ENCODE assay signal across 9 mouse cellular contexts in the genomic region with DNA sequence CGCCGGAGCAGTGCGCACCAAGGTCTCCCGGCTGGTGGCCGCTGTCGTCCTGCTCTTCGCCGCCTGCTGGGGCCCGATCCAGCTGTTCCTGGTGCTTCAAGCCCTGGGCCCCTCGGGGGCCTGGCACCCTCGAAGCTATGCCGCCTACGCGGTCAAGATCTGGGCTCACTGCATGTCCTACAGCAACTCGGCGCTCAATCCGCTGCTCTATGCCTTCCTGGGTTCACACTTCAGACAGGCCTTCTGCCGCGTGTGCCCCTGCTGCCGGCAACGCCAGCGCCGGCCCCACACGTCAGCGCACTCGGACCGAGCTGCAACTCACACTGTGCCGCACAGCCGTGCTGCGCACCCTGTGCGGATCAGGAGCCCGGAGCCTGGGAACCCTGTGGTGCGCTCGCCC. TPM values are rescaled to one million over a fixed set of nuclear protein-coding genes. Genes with fewer than 3 reads are reported as not detected.
DNase-seq lines count a peak whose midpoint lies in the region; ATAC-seq and TF ChIP-seq lines count a peak whose summit lies in the region.
"Had no signal": no experiment of that assay in that cellular context is flagged by ENCODE, and none has a peak within 500 bp of the region (broad histone marks: within the 10 kb centered on the region; RNA-seq: fewer than 3 reads in every experiment).

No protein-coding gene starts in this region.

- H3ac ChIP-seq in myocyte (ENCODE audit: control insufficient read depth, insufficient read length), result no peak overlapping the region

- peaks cover 1% of the 10 kb centered on the region for H3K79me2 ChIP-seq in myocyte (ENCODE audit: control insufficient read depth, insufficient read depth)

- H3K4me2 ChIP-seq in kidney, embryonic 15.5 days, result peak overlapping the region; percentile 57
- H3K4me2 ChIP-seq in embryonic facial prominence, embryonic 11.5 days (ENCODE audit: low read depth, low read length), result peak overlapping the region; percentile 42
- peak overlapping the region; percentile 55 for H3K4me2 ChIP-seq in hindbrain, embryonic 16.5 days (ENCODE audit: low read length)
- no peak overlapping the region for H3K4me2 ChIP-seq in myocyte (ENCODE audit: low read depth)

- WGBS in kidney, embryonic 15.5 days, result under 1% methylated on average over 34 of the region's 34 CpGs
- under 1% methylated on average over 34 of the region's 34 CpGs for WGBS in embryonic facial prominence, embryonic 11.5 days
- WGBS in hindbrain, embryonic 16.5 days, result 1% methylated on average over 33 of the region's 34 CpGs

- no peaks in the 10 kb centered on the region for H3K9me3 ChIP-seq in kidney, embryonic 15.5 days (replicated peaks)
- no peaks in the 10 kb centered on the region for H3K9me3 ChIP-seq in embryonic facial prominence, embryonic 11.5 days (replicated peaks; ENCODE audit: control insufficient read depth, low read length)
- no peaks in the 10 kb centered on the region for H3K9me3 ChIP-seq in hindbrain, embryonic 16.5 days (ENCODE audit: control insufficient read depth, low read length)

- H3K9ac ChIP-seq in kidney, embryonic 15.5 days, result peak overlapping the region; percentile 35
- peak overlapping the region; percentile 10 for H3K9ac ChIP-seq in embryonic facial prominence, embryonic 11.5 days (replicated peaks; ENCODE audit: low read length)
- H3K9ac ChIP-seq in hindbrain, embryonic 16.5 days (ENCODE audit: low read depth, low read length), result peak overlapping the region; percentile 54

- no peak for ATAC-seq in kidney, embryonic 15.5 days (replicated peaks; ENCODE audit: low FRiP score)
- ATAC-seq in embryonic facial prominence, embryonic 11.5 days (replicated peaks; ENCODE audit: insufficient number of reproducible peaks, low FRiP score, low TSS enrichment, low read depth), result no peak
- ATAC-seq in hindbrain, embryonic 16.5 days, result no peak

- peaks cover 71% of the 10 kb centered on the region for H3K4me1 ChIP-seq in kidney, embryonic 15.5 days
- H3K4me1 ChIP-seq in embryonic facial prominence, embryonic 11.5 days (ENCODE audit: control insufficient read depth, insufficient read depth, low read length), result peaks cover 7% of the 10 kb centered on the region; the same call in 1 of the 2 replicates
- peaks cover 25% of the 10 kb centered on the region for H3K4me1 ChIP-seq in hindbrain, embryonic 16.5 days (ENCODE audit: control insufficient read depth, insufficient read depth, low read depth, low read length)

- TF ChIP-seq POLR2A in myocyte (IDR thresholded peaks at IDR 0.05; ENCODE audit: insufficient read length, low read depth), result no peak

- DNase-seq in kidney, adult 9 months, result no peak
- no peak for DNase-seq in embryonic facial prominence, embryonic 11.5 days (ENCODE audit: low spot score)
- no peak for DNase-seq in left cerebral cortex, adult 18-20 months (ENCODE audit: low spot score in 2 of 2)
- DNase-seq in MN1 (ENCODE audit: low spot score), result no peak
- no peak for DNase-seq in right cerebral cortex, adult 2 months (ENCODE audit: low spot score in 2 of 2)

- H3K36me3 ChIP-seq in kidney, embryonic 15.5 days, result no peaks in the 10 kb centered on the region
- no peaks in the 10 kb centered on the region for H3K36me3 ChIP-seq in embryonic facial prominence, embryonic 11.5 days (replicated peaks; ENCODE audit: control insufficient read depth, insufficient read depth, low read depth, low read length)
- no peaks in the 10 kb centered on the region for H3K36me3 ChIP-seq in hindbrain, embryonic 16.5 days (ENCODE audit: control insufficient read depth, insufficient read depth, low read length)
- no peaks in the 10 kb centered on the region for H3K36me3 ChIP-seq in myocyte (ENCODE audit: control insufficient read depth, insufficient read depth)

- H3K27me3 ChIP-seq in kidney, embryonic 15.5 days, result peaks cover 65% of the 10 kb centered on the region
- H3K27me3 ChIP-seq in embryonic facial prominence, embryonic 11.5 days (ENCODE audit: control insufficient read depth, insufficient read depth, low read length), result peaks cover 61% of the 10 kb centered on the region
- peaks cover 56% of the 10 kb centered on the region for H3K27me3 ChIP-seq in hindbrain, embryonic 16.5 days (replicated peaks; ENCODE audit: control insufficient read depth, insufficient read depth, low read length)
- H3K27me3 ChIP-seq in myocyte (ENCODE audit: control insufficient read depth, insufficient read depth, insufficient read length), result peaks cover 32% of the 10 kb centered on the region

- H3K27ac ChIP-seq in kidney, embryonic 15.5 days, result no peak overlapping the region
- no peak overlapping the region for H3K27ac ChIP-seq in embryonic facial prominence, embryonic 11.5 days (replicated peaks; ENCODE audit: low read depth, low read length)
- H3K27ac ChIP-seq in hindbrain, embryonic 16.5 days (ENCODE audit: low read depth, low read length), result no peak overlapping the region

- peak overlapping the region; percentile 34 for H3K4me3 ChIP-seq in kidney, embryonic 15.5 days (replicated peaks)
- peak overlapping the region; percentile 19; the same call in 1 of the 2 replicates for H3K4me3 ChIP-seq in embryonic facial prominence, embryonic 11.5 days (ENCODE audit: low read depth, low read length)
- H3K4me3 ChIP-seq in hindbrain, embryonic 16.5 days (ENCODE audit: low read length), result peak overlapping the region; percentile 37
- H3K4me3 ChIP-seq in myocyte, result no peak overlapping the region

TF ChIP-seq in myocyte, 11 proteins besides CTCF, POLR2A, EP300 and RAD21:
- TF ChIP-seq MAX (IDR thresholded peaks at IDR 0.05; ENCODE audit: low read depth), result no peak
- no peak for TF ChIP-seq POLR2AphosphoS2 (IDR thresholded peaks at IDR 0.05; ENCODE audit: insufficient read length, low read depth)
- TF ChIP-seq SRF (IDR thresholded peaks at IDR 0.05; ENCODE audit: control insufficient read depth, insufficient read length, low read depth), result no peak
- peak in 2 of 3 experiments; percentile 1 to 4 for TF ChIP-seq MYOG (IDR thresholded peaks at IDR 0.05; ENCODE audit: control insufficient read depth in 1 of 3, insufficient read depth in 1 of 3, insufficient read length in 2 of 3, low read depth in 2 of 3)
TF ChIP-seq in myocyte: peak in this region for 1.

RNA-seq across cellular contexts. Expression of gene R3hdm4, which starts 0.6 kb away (rescaled TPM):
- polyA plus RNA-seq in kidney, embryonic 15.5 days (2015; fragmentation: Nextera tagmentation; extraction: Ambion mirVana), result 142 and 155 TPM in 2 replicates
- 116 and 122 TPM in 2 replicates for polyA plus RNA-seq in embryonic facial prominence, embryonic 11.5 days (2014; fragmentation: Nextera tagmentation; extraction: Ambion mirVana)
- polyA plus RNA-seq in hindbrain, embryonic 16.5 days (2015; fragmentation: Nextera tagmentation; extraction: Ambion mirVana), result 293 and 300 TPM in 2 replicates
- polyA plus RNA-seq in myocyte (2012; fragmentation: generic; extraction: Trizol), result 69.0 TPM
- total RNA-seq in left cerebral cortex, adult 18-20 months (2021), result 100 to 1,000 TPM; 307 to 318 TPM

RNA-seq across cellular contexts. Expression of gene Kiss1r, which starts 4.8 kb away (rescaled TPM):
- polyA plus RNA-seq in kidney, embryonic 15.5 days (2015; fragmentation: Nextera tagmentation; extraction: Ambion mirVana), result 0.71 and 1.2 TPM in 2 replicates
- polyA plus RNA-seq in embryonic facial prominence, embryonic 11.5 days (2014; fragmentation: Nextera tagmentation; extraction: Ambion mirVana), result 0.48 and 0.75 TPM in 2 replicates
- polyA plus RNA-seq in hindbrain, embryonic 16.5 days (2015; fragmentation: Nextera tagmentation; extraction: Ambion mirVana), result 3.1 and 3.7 TPM in 2 replicates
- 0.59 TPM for polyA plus RNA-seq in myocyte (2012; fragmentation: generic; extraction: Trizol)
- total RNA-seq in left cerebral cortex, adult 18-20 months (2021), result 10 to 100 TPM in 1 of 2 experiments, 1 to 10 TPM in 1; 5.3 to 10.3 TPM

RNA-seq across cellular contexts. Expression of gene Arid3a, which starts 5.3 kb away (rescaled TPM):
- polyA plus RNA-seq in kidney, embryonic 15.5 days (2015; fragmentation: Nextera tagmentation; extraction: Ambion mirVana), result 7.3 and 7.4 TPM in 2 replicates
- 5.0 and 5.2 TPM in 2 replicates for polyA plus RNA-seq in embryonic facial prominence, embryonic 11.5 days (2014; fragmentation: Nextera tagmentation; extraction: Ambion mirVana)
- 1.6 and 1.7 TPM in 2 replicates for polyA plus RNA-seq in hindbrain, embryonic 16.5 days (2015; fragmentation: Nextera tagmentation; extraction: Ambion mirVana)
- 1.2 TPM for polyA plus RNA-seq in myocyte (2012; fragmentation: generic; extraction: Trizol)
- 1 to 10 TPM; 5.6 to 7.2 TPM for total RNA-seq in left cerebral cortex, adult 18-20 months (2021)

RNA-seq across cellular contexts. Expression of gene Gm26602, which starts 10.9 kb away (rescaled TPM):
- 0.96 and 14.1 TPM in 2 replicates for polyA plus RNA-seq in kidney, embryonic 15.5 days (2015; fragmentation: Nextera tagmentation; extraction: Ambion mirVana)
- polyA plus RNA-seq in embryonic facial prominence, embryonic 11.5 days (2014; fragmentation: Nextera tagmentation; extraction: Ambion mirVana), result 4.3 and 11.5 TPM in 2 replicates
- polyA plus RNA-seq in hindbrain, embryonic 16.5 days (2015; fragmentation: Nextera tagmentation; extraction: Ambion mirVana), result 1.4 and 18.3 TPM in 2 replicates
- polyA plus RNA-seq in myocyte (2012; fragmentation: generic; extraction: Trizol), result not detected
- total RNA-seq in left cerebral cortex, adult 18-20 months (2021), result not detected
- polyA plus RNA-seq: gonadal fat pad, adult 2 months had no signal

RNA-seq across cellular contexts. Expression of gene Med16, which starts 12.8 kb away (rescaled TPM):
- 59.6 and 70.7 TPM in 2 replicates for polyA plus RNA-seq in kidney, embryonic 15.5 days (2015; fragmentation: Nextera tagmentation; extraction: Ambion mirVana)
- polyA plus RNA-seq in embryonic facial prominence, embryonic 11.5 days (2014; fragmentation: Nextera tagmentation; extraction: Ambion mirVana), result 36.5 and 36.9 TPM in 2 replicates
- 48.2 and 53.8 TPM in 2 replicates for polyA plus RNA-seq in hindbrain, embryonic 16.5 days (2015; fragmentation: Nextera tagmentation; extraction: Ambion mirVana)
- 31.4 TPM for polyA plus RNA-seq in myocyte (2012; fragmentation: generic; extraction: Trizol)
- 10 to 100 TPM; 48.6 to 63.7 TPM for total RNA-seq in left cerebral cortex, adult 18-20 months (2021)
